Mouse (Mus musculus) cerebellum, adult 9-10 months (tissue): ENCODE measurements around the gene Pgam1.
A peak's percentile ranks its signal among the peaks of the same experiment; 100 is the strongest.
"Not testable (repeated sequence)": the region's sequence is repeated elsewhere in the genome, so short reads cannot be mapped to it uniquely, and the experiment has no call there.

Source experiments
- DNase-seq: peaks from one replicate; pipeline ENCODE4 v3.0.0; 2022

The Pgam1 gene

GRCm38 (mm10) chr19:41912121-41913080 is 678 bp downstream of the Pgam1 start:
- peak; percentile 73 for DNase-seq

GRCm38 (mm10) chr19:41913774-41914591 is 2.3 kb downstream of the Pgam1 start:
- no peak for DNase-seq

- not testable (repeated sequence) for DNase-seq
Observed at GRCm38 (mm10) chr19:41914592-41914882, 2.8 kb downstream of the Pgam1 start.

GRCm38 (mm10) chr19:41915294-41915693 is 3.6 kb downstream of the Pgam1 start:
- no peak for DNase-seq

GRCm38 (mm10) chr19:41916853-41917252 is 5.1 kb downstream of the Pgam1 start:
- DNase-seq, result no peak

GRCm38 (mm10) chr19:41919471-41919870 is 7.7 kb downstream of the Pgam1 start:
- DNase-seq, result no peak

GRCm38 (mm10) chr19:41920412-41921067 is 8.8 kb downstream of the Pgam1 start:
- DNase-seq, result no peak

- DNase-seq, result no peak
Observed at GRCm38 (mm10) chr19:41932686-41933085, 21.0 kb downstream of the Pgam1 start.

- peak; percentile 99 for DNase-seq
Observed at GRCm38 (mm10) chr19:41933179-41934086, 21.7 kb downstream of the Pgam1 start, which contains the start of the genes Exosc1 and Zdhhc16. TSS of gene Exosc1 (minus strand) at chr19:41933423. TSS of gene Zdhhc16 (plus strand) at chr19:41933480.

- DNase-seq, result no peak
Observed at GRCm38 (mm10) chr19:41934124-41934523, 22.4 kb downstream of the Pgam1 start.

GRCm38 (mm10) chr19:41935921-41936320 is 24.2 kb downstream of the Pgam1 start:
- no peak for DNase-seq

- DNase-seq, result no peak
Observed at GRCm38 (mm10) chr19:41938539-41938938, 26.8 kb downstream of the Pgam1 start.

- no peak for DNase-seq
Observed at GRCm38 (mm10) chr19:41943841-41944240, 32.1 kb downstream of the Pgam1 start.

GRCm38 (mm10) chr19:41952287-41952686 is 40.6 kb downstream of the Pgam1 start:
- no peak for DNase-seq

GRCm38 (mm10) chr19:41953574-41953973 is 41.9 kb downstream of the Pgam1 start:
- DNase-seq, result no peak
